13 mouse cellular contexts compared by ENCODE assay signal in the genomic region with DNA sequence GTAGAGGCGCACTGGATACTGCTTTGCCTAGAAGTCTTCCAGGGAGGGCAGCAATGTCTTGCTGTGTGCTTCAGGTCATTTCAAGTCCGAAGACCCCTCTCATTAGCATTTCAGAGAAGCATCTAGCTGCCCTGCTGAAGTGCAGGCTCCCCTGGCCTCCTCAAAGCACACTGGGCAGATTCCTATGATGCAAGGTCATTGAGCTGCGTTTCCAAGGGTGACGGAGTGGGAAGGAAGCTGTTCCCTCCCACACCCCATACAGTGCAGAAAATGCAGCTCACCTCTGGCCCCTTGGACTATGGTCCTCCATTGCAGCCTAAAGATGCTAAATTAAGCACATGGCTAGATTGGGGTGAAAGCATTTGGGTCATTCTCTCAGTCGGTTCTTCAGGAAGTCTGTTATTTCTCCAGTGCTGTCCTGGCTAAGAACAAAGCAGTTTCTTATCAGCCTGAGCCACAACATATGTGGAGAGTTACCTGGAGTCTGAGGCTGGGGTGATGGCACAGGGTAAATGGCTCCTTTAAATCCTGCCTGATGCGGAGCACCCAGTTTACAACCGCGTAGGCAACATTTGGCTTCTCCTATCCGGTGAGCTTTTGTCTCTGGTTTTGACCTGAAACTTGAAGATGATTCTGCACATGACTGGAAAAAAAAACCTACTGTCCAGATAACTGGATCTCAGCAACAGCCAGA. TPM values are rescaled to one million over a fixed set of nuclear protein-coding genes. Genes with fewer than 3 reads are reported as not detected.
DNase-seq lines count a peak whose midpoint lies in the region; ATAC-seq lines count a peak whose summit lies in the region.
"Had no signal": no experiment of that assay in that cellular context is flagged by ENCODE, and none has a peak within 500 bp of the region (broad histone marks: within the 10 kb centered on the region; RNA-seq: fewer than 3 reads in every experiment).

No protein-coding gene starts in this region.

- no peak overlapping the region for H3K4me3 ChIP-seq in heart, embryonic 14.5 days (ENCODE audit: control insufficient read depth in 1 of 2, insufficient read depth in 1 of 2, low read depth in 1 of 2, low read length in 2 of 2)
- H3K4me3 ChIP-seq in hindbrain, embryonic 14.5 days (replicated peaks; ENCODE audit: low read length) = no peak overlapping the region
- H3K4me3 ChIP-seq: heart, adult 2 months; limb, embryonic 10.5 days had no signal

- peaks cover 8 to 10% of the 10 kb centered on the region in 2 experiments for H3K4me1 ChIP-seq in heart, embryonic 14.5 days (ENCODE audit: control insufficient read depth in 2 of 2, insufficient read depth in 2 of 2, low read length in 2 of 2)
- H3K4me1 ChIP-seq in hindbrain, embryonic 14.5 days (replicated peaks; ENCODE audit: control insufficient read depth, insufficient read depth, low read length) = peaks cover 6% of the 10 kb centered on the region; the same call in 1 of the 2 replicates

- no peaks in the 10 kb centered on the region for H3K27me3 ChIP-seq in heart, embryonic 14.5 days (ENCODE audit: control insufficient read depth, insufficient read depth, low read length)
- H3K27me3 ChIP-seq in hindbrain, embryonic 14.5 days (ENCODE audit: control insufficient read depth, insufficient read depth, low read length) = no peaks in the 10 kb centered on the region

- DNase-seq in heart, adult 8-10 months (ENCODE audit: low spot score) = no peak
- peak; percentile 36 for DNase-seq in retina, embryonic 14.5 days (ENCODE audit: low spot score)
- DNase-seq in retina, postnatal 1 day = no peak
- no peak for DNase-seq in hindbrain, embryonic 14.5 days (ENCODE audit: low spot score)
- DNase-seq in urinary bladder, postnatal 14 days (ENCODE audit: low spot score) = no peak
- DNase-seq in layer of hippocampus, adult 18-20 months (ENCODE audit: low spot score in 2 of 2) = no peak
- no peak for DNase-seq in kidney, postnatal 14 days
- DNase-seq: B cell, adult 2 months; cerebellum, postnatal 10 days; heart, adult 2 months; kidney, postnatal 25 days had no signal

- no peak overlapping the region for H3K4me2 ChIP-seq in heart, embryonic 14.5 days (ENCODE audit: low read length)
- no peak overlapping the region for H3K4me2 ChIP-seq in hindbrain, embryonic 14.5 days (replicated peaks)

- H3K9ac ChIP-seq in heart, embryonic 14.5 days (ENCODE audit: low read length) = peak overlapping the region; percentile 36; the same call in 1 of the 2 replicates
- peak overlapping the region; percentile 17; the same call in 1 of the 2 replicates for H3K9ac ChIP-seq in hindbrain, embryonic 14.5 days

- WGBS in heart, embryonic 14.5 days = 25% methylated on average over 9 of the region's 9 CpGs
- WGBS in hindbrain, embryonic 14.5 days = 20% methylated on average over 9 of the region's 9 CpGs

- H3K36me3 ChIP-seq in heart, embryonic 14.5 days (ENCODE audit: control insufficient read depth, insufficient read depth, low read length) = no peaks in the 10 kb centered on the region
- no peaks in the 10 kb centered on the region for H3K36me3 ChIP-seq in hindbrain, embryonic 14.5 days (replicated peaks; ENCODE audit: control insufficient read depth, insufficient read depth)
- H3K36me3 ChIP-seq: limb, embryonic 10.5 days had no signal

- no peak overlapping the region for H3K27ac ChIP-seq in heart, embryonic 14.5 days (replicated peaks in 1 of 2; ENCODE audit: control insufficient read depth in 1 of 2, insufficient read depth in 1 of 2, low read depth in 2 of 2, low read length in 2 of 2)
- no peak overlapping the region for H3K27ac ChIP-seq in hindbrain, embryonic 14.5 days
- H3K27ac ChIP-seq: heart, adult 2 months; limb, embryonic 10.5 days had no signal

- no peak for ATAC-seq in heart, embryonic 14.5 days (ENCODE audit: insufficient number of reproducible peaks, insufficient read depth, low FRiP score, low read depth)
- ATAC-seq in hindbrain, embryonic 14.5 days (ENCODE audit: low FRiP score) = peak; percentile 59; the same call in 1 of the 2 replicates

- H3K9me3 ChIP-seq in heart, embryonic 14.5 days (ENCODE audit: control insufficient read depth, low read length) = no peaks in the 10 kb centered on the region
- no peaks in the 10 kb centered on the region for H3K9me3 ChIP-seq in hindbrain, embryonic 14.5 days (ENCODE audit: control insufficient read depth, low read length)
- H3K9me3 ChIP-seq: limb, embryonic 10.5 days had no signal

RNA-seq across cellular contexts. Expression of gene Parp11, which starts 52.6 kb away (rescaled TPM):
- polyA plus RNA-seq in heart, embryonic 14.5 days (2014; fragmentation: Nextera tagmentation; extraction: Ambion mirVana) = 19.9 and 22.7 TPM in 2 replicates
- total RNA-seq in heart, adult 8-10 months (2022) = 1 to 10 TPM; 7.6 to 8.3 (median 8.1) TPM
- 85.8 and 95.7 TPM in 2 replicates for polyA plus RNA-seq in hindbrain, embryonic 14.5 days (2014; fragmentation: Nextera tagmentation; extraction: Ambion mirVana)
- 10 to 100 TPM; 25.6 to 29.5 TPM for total RNA-seq in layer of hippocampus, adult 18-20 months (2021)
